In the genomic region with DNA sequence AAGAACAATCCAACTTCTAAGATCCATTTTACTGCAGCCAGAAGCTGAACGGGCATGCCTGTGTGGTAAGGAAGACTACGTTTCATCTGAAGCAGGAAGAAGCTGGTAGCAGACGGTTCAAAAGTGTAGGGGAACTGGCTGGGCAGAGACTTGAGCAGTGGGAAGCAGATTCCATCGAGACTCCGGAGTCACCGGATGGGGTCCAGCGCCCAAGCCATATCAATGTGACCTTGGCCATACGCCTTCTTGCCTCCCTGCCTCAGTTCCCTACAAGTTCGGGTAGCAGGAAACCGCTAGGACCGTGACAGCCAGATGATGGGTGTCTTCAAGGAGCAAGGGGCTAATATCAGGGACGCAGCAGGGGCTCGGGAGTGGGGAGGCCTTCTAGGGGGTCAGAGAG, we compare ENCODE assay signal across 8 mouse cellular contexts. TPM values are rescaled to one million over a fixed set of nuclear protein-coding genes. Genes with fewer than 3 reads are reported as not detected.
A peak's percentile ranks its signal among the peaks of the same experiment; 100 is the strongest.
DNase-seq lines count a peak whose midpoint lies in the region; ATAC-seq and TF ChIP-seq lines count a peak whose summit lies in the region.

No protein-coding gene starts in this region.

- peak overlapping the region; percentile 87 for H3K9ac ChIP-seq in kidney, postnatal 0 days (ENCODE audit: low read depth, low read length)
- H3K9ac ChIP-seq in forebrain, embryonic 13.5 days: peak overlapping the region; percentile 87
- peak overlapping the region; percentile 91 for H3K9ac ChIP-seq in liver, embryonic 13.5 days

- peak overlapping the region; percentile 93 for H3K4me2 ChIP-seq in kidney, postnatal 0 days (ENCODE audit: low read length)
- peak overlapping the region; percentile 78 for H3K4me2 ChIP-seq in forebrain, embryonic 13.5 days
- H3K4me2 ChIP-seq in liver, embryonic 13.5 days: peak overlapping the region; percentile 92

- 0 out of 2 replicates have a peak, but pooled peaks cover 12% of the 10 kb centered on the region for H3K4me1 ChIP-seq in kidney, postnatal 0 days (replicated peaks; ENCODE audit: insufficient read depth, low read length)
- peaks cover 39% of the 10 kb centered on the region for H3K4me1 ChIP-seq in forebrain, embryonic 13.5 days
- H3K4me1 ChIP-seq in liver, embryonic 13.5 days (replicated peaks): peaks cover 47% of the 10 kb centered on the region

- WGBS in kidney, postnatal 0 days: 1% methylated on average over 13 of the region's 13 CpGs
- 2% methylated on average over 13 of the region's 13 CpGs for WGBS in forebrain, embryonic 13.5 days
- WGBS in liver, embryonic 13.5 days (ENCODE audit: insufficient replicate concordance): under 1% methylated on average over 13 of the region's 13 CpGs

- H3K9me3 ChIP-seq in kidney, postnatal 0 days (replicated peaks; ENCODE audit: low read length): no peaks in the 10 kb centered on the region
- no peaks in the 10 kb centered on the region for H3K9me3 ChIP-seq in forebrain, embryonic 13.5 days (replicated peaks)
- H3K9me3 ChIP-seq in liver, embryonic 13.5 days (replicated peaks): no peaks in the 10 kb centered on the region

- TF ChIP-seq CTCF in kidney, postnatal 0 days (IDR thresholded peaks at IDR 0.05; ENCODE audit: low read depth): no peak

- ATAC-seq in kidney, postnatal 0 days (replicated peaks; ENCODE audit: low FRiP score, low read depth): 0 out of 2 replicates have a peak, but pooled peaks have one; percentile 5
- no peak for ATAC-seq in forebrain, embryonic 13.5 days
- ATAC-seq in liver, embryonic 13.5 days (ENCODE audit: low read depth): peak; percentile 1; the same call in 1 of the 2 replicates

- H3K27me3 ChIP-seq in kidney, postnatal 0 days (ENCODE audit: insufficient read depth, low read length): no peaks in the 10 kb centered on the region
- peaks cover 8% of the 10 kb centered on the region; the same call in 1 of the 2 replicates for H3K27me3 ChIP-seq in forebrain, embryonic 13.5 days
- peaks cover 5% of the 10 kb centered on the region for H3K27me3 ChIP-seq in liver, embryonic 13.5 days

- H3K36me3 ChIP-seq in kidney, postnatal 0 days (ENCODE audit: insufficient read depth, low read length): no peaks in the 10 kb centered on the region
- H3K36me3 ChIP-seq in forebrain, embryonic 13.5 days (ENCODE audit: poor library complexity, severe bottlenecking): peaks cover 18% of the 10 kb centered on the region; the same call in 1 of the 2 replicates
- H3K36me3 ChIP-seq in liver, embryonic 13.5 days: peaks cover 30% of the 10 kb centered on the region

- no peak for DNase-seq in kidney, postnatal 0 days (ENCODE audit: low spot score)
- DNase-seq in kidney, postnatal 10 days: no peak
- DNase-seq in T-cell, adult 2 months (ENCODE audit: low spot score): peak; percentile 11
- no peak for DNase-seq in liver, embryonic 13.5 days
- peak; percentile 40 for DNase-seq in thymus, postnatal 14 days
- DNase-seq in adrenal gland, adult 8-10 months: no peak
- DNase-seq in kidney, postnatal 14 days: no peak

- H3K4me3 ChIP-seq in kidney, postnatal 0 days (replicated peaks; ENCODE audit: low read depth, low read length): peak overlapping the region; percentile 82
- peak overlapping the region; percentile 69 for H3K4me3 ChIP-seq in forebrain, embryonic 13.5 days
- H3K4me3 ChIP-seq in liver, embryonic 13.5 days (replicated peaks): peak overlapping the region; percentile 84

- peak overlapping the region; percentile 81 for H3K27ac ChIP-seq in kidney, postnatal 0 days
- peak overlapping the region; percentile 77; the same call in 1 of the 2 replicates for H3K27ac ChIP-seq in forebrain, embryonic 13.5 days
- H3K27ac ChIP-seq in liver, embryonic 13.5 days: peak overlapping the region; percentile 92

RNA-seq across cellular contexts. Expression of a gene that starts 0.7 kb away (rescaled TPM):
- 47.3 and 55.8 TPM in 2 replicates for polyA plus RNA-seq in kidney, postnatal 0 days (2015; fragmentation: Nextera tagmentation; extraction: Ambion mirVana)
- 71.1 and 80.5 TPM in 2 replicates for polyA plus RNA-seq in forebrain, embryonic 13.5 days (2015; fragmentation: Nextera tagmentation; extraction: Ambion mirVana)
- 28.8 and 36.9 TPM in 2 replicates for polyA plus RNA-seq in liver, embryonic 13.5 days (2015; fragmentation: Nextera tagmentation; extraction: Ambion mirVana)
- 10 to 100 TPM; 20.9 to 27.4 (median 24.4) TPM for total RNA-seq in adrenal gland, adult 8-10 months (2022)

RNA-seq across cellular contexts. Expression of a gene that starts 22.9 kb away (rescaled TPM):
- polyA plus RNA-seq in kidney, postnatal 0 days (2015; fragmentation: Nextera tagmentation; extraction: Ambion mirVana): 2,325 and 2,471 TPM in 2 replicates
- polyA plus RNA-seq in forebrain, embryonic 13.5 days (2015; fragmentation: Nextera tagmentation; extraction: Ambion mirVana): 673 and 749 TPM in 2 replicates
- polyA plus RNA-seq in liver, embryonic 13.5 days (2015; fragmentation: Nextera tagmentation; extraction: Ambion mirVana): 734 and 757 TPM in 2 replicates
- total RNA-seq in adrenal gland, adult 8-10 months (2022): 100 to 1,000 TPM; 725 to 927 (median 846) TPM

RNA-seq across cellular contexts. Expression of a gene that starts 26.8 kb away (rescaled TPM):
- polyA plus RNA-seq in kidney, postnatal 0 days (2015; fragmentation: Nextera tagmentation; extraction: Ambion mirVana): 4.9 and 6.3 TPM in 2 replicates
- 58.1 and 60.6 TPM in 2 replicates for polyA plus RNA-seq in forebrain, embryonic 13.5 days (2015; fragmentation: Nextera tagmentation; extraction: Ambion mirVana)
- polyA plus RNA-seq in liver, embryonic 13.5 days (2015; fragmentation: Nextera tagmentation; extraction: Ambion mirVana): 1.4 and 1.8 TPM in 2 replicates
- total RNA-seq in adrenal gland, adult 8-10 months (2022): 1 to 10 TPM; 3.8 to 7.5 (median 5.3) TPM

RNA-seq across cellular contexts. Expression of a gene that starts 34.2 kb away (rescaled TPM):
- 197 and 209 TPM in 2 replicates for polyA plus RNA-seq in kidney, postnatal 0 days (2015; fragmentation: Nextera tagmentation; extraction: Ambion mirVana)
- polyA plus RNA-seq in forebrain, embryonic 13.5 days (2015; fragmentation: Nextera tagmentation; extraction: Ambion mirVana): 242 and 249 TPM in 2 replicates
- polyA plus RNA-seq in liver, embryonic 13.5 days (2015; fragmentation: Nextera tagmentation; extraction: Ambion mirVana): 68.9 and 69.3 TPM in 2 replicates
- total RNA-seq in adrenal gland, adult 8-10 months (2022): 100 to 1,000 TPM; 127 to 182 (median 149) TPM

Comparison
In these comparisons a context has a peak if more than half of its experiments do, and no peak if none do; other contexts are left out.
1. DNase-seq: peak in T-cell, adult 2 months (single experiment) and thymus, postnatal 14 days (single experiment); none in kidney, postnatal 0 days (single experiment), kidney, postnatal 10 days (single experiment), liver, embryonic 13.5 days (single experiment), adrenal gland, adult 8-10 months (single experiment) and kidney, postnatal 14 days (single experiment).
2. Peak in every context shown above with its lines, with median percentiles within 50 percentile points of each other: H3K27ac ChIP-seq, H3K4me2 ChIP-seq, H3K4me3 ChIP-seq and H3K9ac ChIP-seq.